Mouse (Mus musculus): ENCODE data around the gene Hand1. TPM values are rescaled to one million over a fixed set of nuclear protein-coding genes. Genes with fewer than 3 reads are reported as not detected.

Gene Hand1
- polyA plus RNA-seq, 1 experiment from 2014 or later, result 21.3 TPM

DNA sequence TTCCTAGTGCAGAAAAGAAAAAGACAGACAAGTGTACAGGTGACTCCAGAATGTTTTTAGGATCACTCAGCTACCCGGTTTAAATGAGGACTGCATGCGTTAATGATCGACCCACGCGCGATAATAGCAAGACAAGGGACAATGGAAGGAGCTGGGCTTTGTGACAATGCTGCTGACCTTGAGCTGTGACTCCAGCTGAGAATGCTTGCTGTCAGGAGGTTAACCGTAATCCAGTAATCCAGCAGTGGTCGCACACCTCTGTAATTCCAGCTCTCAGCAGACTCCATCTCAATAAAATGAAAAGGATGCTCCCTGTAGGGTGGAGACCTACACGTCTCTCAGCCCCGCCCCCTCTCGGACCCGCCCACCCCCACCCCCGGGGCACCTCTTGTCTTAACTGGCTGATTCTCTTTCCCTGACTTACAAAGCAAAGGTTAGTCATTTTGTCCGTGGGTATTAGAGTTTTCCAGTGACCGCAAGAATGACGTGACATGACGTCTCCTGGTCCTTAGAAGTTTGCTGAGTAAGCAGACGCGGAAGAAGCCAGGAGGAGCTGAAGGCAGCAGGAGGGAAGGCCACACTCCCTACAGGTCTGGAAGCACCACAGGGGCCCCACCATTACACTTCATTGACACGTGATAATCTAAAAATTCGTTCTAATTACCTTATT lies 41.6 kb downstream of the Hand1 start:
- Histone ChIP-seq H3K4me3 (no peak overlapping the region), H3K27ac (replicated peaks) (no peak overlapping the region), H3K9me3 (no peaks in the 10 kb centered on the region), H3K36me3 (replicated peaks) (no peaks in the 10 kb centered on the region), H3K27me3 (replicated peaks; ENCODE audit: low read depth, poor library complexity, severe bottlenecking) (no peaks in the 10 kb centered on the region), H3K4me1 (peaks cover 25% of the 10 kb centered on the region)
- DNase-seq (ENCODE audit: low spot score), result no peak
- WGBS, result 33% methylated on average over 21 of the region's 21 CpGs

DNA sequence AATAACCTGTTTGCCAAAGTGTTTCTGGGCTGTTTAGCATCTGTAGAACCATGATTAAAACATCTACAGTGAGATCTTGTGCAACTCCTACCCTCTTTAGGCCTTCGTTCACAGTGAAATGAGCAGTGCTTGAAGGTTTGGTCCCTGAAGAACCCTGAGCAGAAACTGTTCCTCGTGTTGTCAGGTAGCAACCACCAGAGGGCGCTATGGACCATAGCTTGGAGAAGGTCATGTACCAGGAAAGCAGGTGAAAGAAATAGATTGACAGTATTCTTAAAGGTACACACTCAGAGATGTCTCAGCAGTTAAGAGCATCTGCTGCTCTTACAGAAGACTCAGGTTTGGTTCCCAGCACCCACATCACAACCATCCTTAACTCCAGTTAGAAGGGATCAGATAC lies 44.7 kb downstream of the Hand1 start:
- Histone ChIP-seq H3K27ac (replicated peaks) (no peak overlapping the region), H3K9me3 (no peaks in the 10 kb centered on the region), H3K27me3 (replicated peaks; ENCODE audit: low read depth, poor library complexity, severe bottlenecking) (no peaks in the 10 kb centered on the region), H3K36me3 (replicated peaks) (peaks cover 6% of the 10 kb centered on the region; the same call in 1 of the 2 replicates), H3K4me1 (peaks cover 28% of the 10 kb centered on the region), H3K4me3 (no peak overlapping the region)
- WGBS, result 33% methylated on average over 3 of the region's 3 CpGs
- DNase-seq (ENCODE audit: low spot score), result peak; percentile 47

DNA sequence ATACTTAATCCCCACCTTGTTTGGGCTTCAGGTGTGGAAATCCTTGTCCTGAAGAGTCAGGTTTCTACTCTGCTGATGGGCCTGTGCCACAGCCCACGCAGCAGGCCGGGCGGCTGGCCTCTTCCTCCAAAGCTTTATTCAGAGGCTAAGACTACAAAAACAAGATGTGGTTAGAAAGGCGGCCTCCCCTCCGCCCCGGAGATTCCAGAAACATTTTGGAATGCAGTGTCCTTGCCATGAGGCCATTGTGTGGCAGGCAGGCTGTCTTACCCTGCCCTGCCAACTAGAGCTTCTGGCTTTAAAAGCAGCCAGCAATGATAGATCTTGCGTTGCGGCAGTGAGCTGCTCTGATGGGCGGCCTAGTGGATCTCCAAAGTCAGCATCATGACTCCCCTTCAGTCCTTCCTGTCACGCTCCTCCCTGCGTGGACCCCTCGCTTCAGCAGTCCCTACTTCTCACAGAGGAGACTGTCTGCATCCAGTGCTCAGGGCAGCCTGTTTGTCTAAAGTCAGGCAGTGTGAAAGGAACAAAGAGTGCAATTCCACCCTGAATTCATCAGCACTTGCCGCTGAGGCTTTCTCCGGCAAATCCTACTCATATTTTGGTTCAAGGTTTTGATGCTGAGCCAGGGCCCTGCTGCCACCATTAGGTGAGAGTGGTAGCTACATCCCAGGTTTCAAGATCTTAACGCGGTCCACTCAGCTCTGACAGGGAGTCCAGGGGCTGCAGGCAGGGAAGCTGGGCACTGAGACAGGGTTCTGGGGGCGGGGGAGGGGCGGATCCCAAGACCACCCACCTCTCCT lies 45.8 kb downstream of the Hand1 start:
- 42% methylated on average over 18 of the region's 18 CpGs for WGBS
- Histone ChIP-seq H3K36me3 (replicated peaks) (peaks cover 7% of the 10 kb centered on the region; the same call in 1 of the 2 replicates), H3K9me3 (no peaks in the 10 kb centered on the region), H3K27me3 (replicated peaks; ENCODE audit: low read depth, poor library complexity, severe bottlenecking) (no peaks in the 10 kb centered on the region), H3K27ac (replicated peaks) (peak overlapping the region; percentile 70), H3K4me1 (peaks cover 28% of the 10 kb centered on the region), H3K4me3 (no peak overlapping the region)
- DNase-seq (ENCODE audit: low spot score), result peak; percentile 54

DNA sequence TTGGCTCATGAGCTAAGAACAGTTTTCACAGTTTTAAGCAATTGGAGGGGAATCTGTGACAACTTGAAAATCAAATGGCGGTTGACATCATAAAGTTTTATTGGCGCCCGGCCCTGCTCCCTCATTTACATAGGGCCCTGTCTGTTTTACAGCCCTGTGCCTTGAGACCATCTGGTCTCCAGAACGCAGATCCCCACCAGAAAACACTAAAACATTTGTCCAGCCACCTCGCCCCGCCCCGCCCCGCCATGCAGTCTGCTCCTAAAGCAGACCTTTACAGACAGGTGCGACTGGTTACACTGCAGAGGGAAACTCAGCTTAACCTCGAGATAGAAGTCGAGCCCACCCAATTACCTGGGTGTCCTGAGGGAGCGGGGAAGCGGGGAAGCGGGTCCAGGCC lies 52.8 kb downstream of the Hand1 start:
- DNase-seq (ENCODE audit: low spot score), result no peak
- Histone ChIP-seq H3K4me3 (no peak overlapping the region), H3K27me3 (replicated peaks; ENCODE audit: low read depth, poor library complexity, severe bottlenecking) (peaks cover 12% of the 10 kb centered on the region), H3K36me3 (replicated peaks) (peaks cover 17% of the 10 kb centered on the region; the same call in 1 of the 2 replicates), H3K4me1 (peaks cover 20% of the 10 kb centered on the region), H3K9me3 (no peaks in the 10 kb centered on the region), H3K27ac (replicated peaks) (no peak overlapping the region)
- WGBS, result 86% methylated on average over 14 of the region's 14 CpGs

Other genes starting within 250 kb of the Hand1 start
- gene Galnt10, start 187.4 kb downstream of the Hand1 start, polyA plus RNA-seq (2016; fragmentation: Nextera tagmentation; extraction: Ambion mirVana), result 18.8 and 20.1 TPM in 2 replicates
- 12.3 and 13.2 TPM in 2 replicates for gene Sap30l, start 31.2 kb downstream of the Hand1 start, polyA plus RNA-seq (2016; fragmentation: Nextera tagmentation; extraction: Ambion mirVana)
- gene Larp1, start 176.2 kb upstream of the Hand1 start, polyA plus RNA-seq (2016; fragmentation: Nextera tagmentation; extraction: Ambion mirVana), result 17.2 and 18.6 TPM in 2 replicates